Mouse (Mus musculus): ENCODE data around the gene Myocd. TPM values are rescaled to one million over a fixed set of nuclear protein-coding genes. Genes with fewer than 3 reads are reported as not detected.

Gene Myocd
- 3.0 and 3.7 TPM in 2 replicates for polyA plus RNA-seq (2015; fragmentation: Nextera tagmentation; extraction: Ambion mirVana)

- peaks cover 5% of the 10 kb centered on the region; the same call in 1 of the 2 replicates for H3K4me1 ChIP-seq (ENCODE audit: insufficient read depth, low read depth, low read length)
- WGBS, result under 1% methylated on average over 37 of the region's 37 CpGs
- peak; percentile 75 for ATAC-seq
Measured at GRCm38 (mm10) chr11:65269851-65270473, at the start of gene Myocd. TSS of gene Myocd (minus strand) at chr11:65269989.

GRCm38 (mm10) chr11:65303824-65304223, 34.0 kb upstream of the Myocd start:
- no peaks in the 10 kb centered on the region for H3K27me3 ChIP-seq (replicated peaks; ENCODE audit: insufficient read depth, low read length)
- H3K27ac ChIP-seq (ENCODE audit: low read length), result no peak overlapping the region
- TF ChIP-seq CTCF (IDR thresholded peaks at IDR 0.05) (no peak), EP300 (IDR thresholded peaks at IDR 0.05) (no peak)
- peak; percentile 11; the same call in 1 of the 2 replicates for ATAC-seq
- H3K9ac ChIP-seq (replicated peaks; ENCODE audit: low read depth), result no peak overlapping the region
- H3K4me1 ChIP-seq (ENCODE audit: insufficient read depth, low read depth, low read length), result no peaks in the 10 kb centered on the region
- no peaks in the 10 kb centered on the region for H3K36me3 ChIP-seq (ENCODE audit: insufficient read depth, low read length)
- no peaks in the 10 kb centered on the region for H3K9me3 ChIP-seq (ENCODE audit: low read length)
- no peak overlapping the region for H3K4me3 ChIP-seq (ENCODE audit: low read depth, low read length)
- WGBS, result 29% methylated on average over 3 of the region's 3 CpGs
- H3K4me2 ChIP-seq (replicated peaks; ENCODE audit: low read depth, low read length), result no peak overlapping the region
- no peak for DNase-seq (ENCODE audit: low spot score)

More at GRCm38 (mm10) chr11:65269851-65270473, at the start of gene Myocd:
- Histone ChIP-seq H3K9me3 (ENCODE audit: low read length) (no peaks in the 10 kb centered on the region), H3K27ac (ENCODE audit: low read length) (no peak within 1 kb of the TSS), H3K4me2 (replicated peaks; ENCODE audit: low read depth, low read length) (peak within 1 kb of the TSS; percentile 63), H3K36me3 (ENCODE audit: insufficient read depth, low read length) (no peaks in the 10 kb centered on the region), H3K4me3 (ENCODE audit: low read depth, low read length) (peak within 1 kb of the TSS; percentile 34), H3K9ac (replicated peaks; ENCODE audit: low read depth) (0 out of 2 replicates have a peak within 1 kb of the TSS, but pooled peaks have one; percentile 16), H3K27me3 (replicated peaks; ENCODE audit: insufficient read depth, low read length) (0 out of 2 replicates have a peak, but pooled peaks cover 3% of the 10 kb centered on the region)
- peak; percentile 43 for DNase-seq (ENCODE audit: low spot score)
- peak; percentile 21 for TF ChIP-seq CTCF (IDR thresholded peaks at IDR 0.05)
- TF ChIP-seq EP300 (IDR thresholded peaks at IDR 0.05), result no peak

- no peak for TF ChIP-seq CTCF (IDR thresholded peaks at IDR 0.05)
- TF ChIP-seq EP300 (IDR thresholded peaks at IDR 0.05), result no peak
- H3K4me1 ChIP-seq (ENCODE audit: insufficient read depth, low read depth, low read length), result no peaks in the 10 kb centered on the region
- ATAC-seq (no peak), DNase-seq (ENCODE audit: low spot score) (no peak)
- H3K9me3 ChIP-seq (ENCODE audit: low read length), result no peaks in the 10 kb centered on the region
- H3K27me3 ChIP-seq (replicated peaks; ENCODE audit: insufficient read depth, low read length), result no peaks in the 10 kb centered on the region
- H3K4me3 ChIP-seq (ENCODE audit: low read depth, low read length), result no peak overlapping the region
- H3K27ac ChIP-seq (ENCODE audit: low read length), result no peak overlapping the region
- H3K36me3 ChIP-seq (ENCODE audit: insufficient read depth, low read length), result no peaks in the 10 kb centered on the region
- 67% methylated on average over 10 of the region's 10 CpGs for whole genome bisulfite sequencing
- no peak overlapping the region for H3K4me2 ChIP-seq (replicated peaks; ENCODE audit: low read depth, low read length)
- H3K9ac ChIP-seq (replicated peaks; ENCODE audit: low read depth), result no peak overlapping the region
Measured at GRCm38 (mm10) chr11:65294128-65294833, 24.5 kb upstream of the Myocd start.

- H3K9me3 ChIP-seq (ENCODE audit: low read length), result no peaks in the 10 kb centered on the region
- H3K4me1 ChIP-seq (ENCODE audit: insufficient read depth, low read depth, low read length), result no peaks in the 10 kb centered on the region
- ATAC-seq (no peak), DNase-seq (ENCODE audit: low spot score) (no peak)
- H3K27ac ChIP-seq (ENCODE audit: low read length), result no peak overlapping the region
- no peaks in the 10 kb centered on the region for H3K36me3 ChIP-seq (ENCODE audit: insufficient read depth, low read length)
- TF ChIP-seq CTCF (IDR thresholded peaks at IDR 0.05) (no peak), EP300 (IDR thresholded peaks at IDR 0.05) (no peak)
- no peak overlapping the region for H3K4me2 ChIP-seq (replicated peaks; ENCODE audit: low read depth, low read length)
- no peaks in the 10 kb centered on the region for H3K27me3 ChIP-seq (replicated peaks; ENCODE audit: insufficient read depth, low read length)
- no peak overlapping the region for H3K4me3 ChIP-seq (ENCODE audit: low read depth, low read length)
- H3K9ac ChIP-seq (replicated peaks; ENCODE audit: low read depth), result no peak overlapping the region
Measured at GRCm38 (mm10) chr11:65292994-65293393, 23.2 kb upstream of the Myocd start.

- H3K9me3 ChIP-seq (ENCODE audit: low read length), result no peaks in the 10 kb centered on the region
- H3K36me3 ChIP-seq (ENCODE audit: insufficient read depth, low read length), result no peaks in the 10 kb centered on the region
- no peak overlapping the region for H3K9ac ChIP-seq (replicated peaks; ENCODE audit: low read depth)
- 70% methylated on average over 8 of the region's 8 CpGs for WGBS
- no peak overlapping the region for H3K4me3 ChIP-seq (ENCODE audit: low read depth, low read length)
- H3K4me2 ChIP-seq (replicated peaks; ENCODE audit: low read depth, low read length), result no peak overlapping the region
- TF ChIP-seq CTCF (IDR thresholded peaks at IDR 0.05), result no peak
- no peak for TF ChIP-seq EP300 (IDR thresholded peaks at IDR 0.05)
- H3K27ac ChIP-seq (ENCODE audit: low read length), result no peak overlapping the region
- no peaks in the 10 kb centered on the region for H3K4me1 ChIP-seq (ENCODE audit: insufficient read depth, low read depth, low read length)
- DNase-seq (ENCODE audit: low spot score) (no peak), ATAC-seq (no peak)
- no peaks in the 10 kb centered on the region for H3K27me3 ChIP-seq (replicated peaks; ENCODE audit: insufficient read depth, low read length)
Measured at GRCm38 (mm10) chr11:65287706-65288105, 17.9 kb upstream of the Myocd start.

- 65% methylated on average over 2 of the region's 2 CpGs for WGBS
- no peaks in the 10 kb centered on the region for H3K4me1 ChIP-seq (ENCODE audit: insufficient read depth, low read depth, low read length)
Measured at GRCm38 (mm10) chr11:65286211-65286610, 16.4 kb upstream of the Myocd start.

More at GRCm38 (mm10) chr11:65286211-65286610, 16.4 kb upstream of the Myocd start:
- no peak for TF ChIP-seq CTCF (IDR thresholded peaks at IDR 0.05)
- TF ChIP-seq EP300 (IDR thresholded peaks at IDR 0.05), result no peak
- H3K27ac ChIP-seq (ENCODE audit: low read length), result no peak overlapping the region
- no peak overlapping the region for H3K4me3 ChIP-seq (ENCODE audit: low read depth, low read length)
- no peaks in the 10 kb centered on the region for H3K27me3 ChIP-seq (replicated peaks; ENCODE audit: insufficient read depth, low read length)
- no peaks in the 10 kb centered on the region for H3K36me3 ChIP-seq (ENCODE audit: insufficient read depth, low read length)
- ATAC-seq, result no peak
- H3K4me2 ChIP-seq (replicated peaks; ENCODE audit: low read depth, low read length), result no peak overlapping the region
- H3K9me3 ChIP-seq (ENCODE audit: low read length), result no peaks in the 10 kb centered on the region
- H3K9ac ChIP-seq (replicated peaks; ENCODE audit: low read depth), result no peak overlapping the region
- DNase-seq (ENCODE audit: low spot score), result no peak
